Mouse (Mus musculus) liver, embryonic 13.5 days (tissue): ENCODE results near the gene Tekt5. TPM values are rescaled to one million over a fixed set of nuclear protein-coding genes. Genes with fewer than 3 reads are reported as not detected.
A peak's percentile ranks its signal among the peaks of the same experiment; 100 is the strongest.

Source experiments
- ATAC-seq: fragments of 200-750 bp; cut with Nextera tagmentation; 2 replicates; pipeline ENCODE4 v1.8.0; 2017; ENCODE audit warnings: low read depth, mild to moderate bottlenecking, moderate number of reproducible peaks, moderate library complexity
- DNase-seq: peaks from one replicate; pipeline ENCODE4 v3.0.0; 2022
- H3K27ac ChIP-seq: fragments of 300-500 bp; sonication (generic); 2 replicates; pipeline ENCODE4 v1.5.1; 2015; ENCODE audit warnings: moderate library complexity, mild to moderate bottlenecking, inconsistent platforms
- H3K27me3 ChIP-seq: fragments of 300-500 bp; sonication (generic); 2 replicates; pipeline ENCODE4 v1.6.1; 2015; ENCODE audit warnings: mild to moderate bottlenecking, inconsistent platforms
- H3K36me3 ChIP-seq: fragments of 300-500 bp; sonication (generic); 2 replicates; pipeline ENCODE4 v1.6.1; 2015; ENCODE audit warnings: mild to moderate bottlenecking, inconsistent platforms
- H3K4me1 ChIP-seq: fragments of 300-500 bp; sonication (generic); replicated peaks from 2 replicates; pipeline ENCODE4 v1.6.1; 2015; ENCODE audit warnings: inconsistent platforms
- H3K4me2 ChIP-seq: fragments of 300-500 bp; sonication (generic); 2 replicates; pipeline ENCODE4 v1.6.1; 2015; ENCODE audit warnings: inconsistent platforms, mild to moderate bottlenecking, moderate library complexity
- H3K4me3 ChIP-seq: fragments of 300-500 bp; sonication (generic); replicated peaks from 2 replicates; pipeline ENCODE4 v1.5.1; 2015; ENCODE audit warnings: mild to moderate bottlenecking, inconsistent platforms
- H3K9ac ChIP-seq: fragments of 300-500 bp; sonication (generic); 2 replicates; pipeline ENCODE4 v1.6.1; 2015; ENCODE audit warnings: mild to moderate bottlenecking, inconsistent platforms
- H3K9me3 ChIP-seq: fragments of 300-500 bp; sonication (generic); replicated peaks from 2 replicates; pipeline ENCODE4 v1.6.1; 2016; ENCODE audit warnings: inconsistent platforms
- WGBS: fragments of 180-500 bp; shearing (Covaris S2); methylation state at CpG from one replicate; pipeline ENCODE4 v1.1.7; 2015; ENCODE audit not compliant: insufficient replicate concordance; 5-methylcytosine and 5-hydroxymethylcytosine counted together
- polyA plus RNA-seq: library from polyadenylated mRNA; unstranded; fragments of >200 nt; fragmentation: Nextera tagmentation; extraction: Ambion mirVana; gene quantifications from 2 replicates; pipeline ENCODE4 v1.2.1, GENCODE M21; 2015

Tekt5 gene
- polyA plus RNA-seq, 1 experiment from 2014 or later: 0.08 TPM

DNA sequence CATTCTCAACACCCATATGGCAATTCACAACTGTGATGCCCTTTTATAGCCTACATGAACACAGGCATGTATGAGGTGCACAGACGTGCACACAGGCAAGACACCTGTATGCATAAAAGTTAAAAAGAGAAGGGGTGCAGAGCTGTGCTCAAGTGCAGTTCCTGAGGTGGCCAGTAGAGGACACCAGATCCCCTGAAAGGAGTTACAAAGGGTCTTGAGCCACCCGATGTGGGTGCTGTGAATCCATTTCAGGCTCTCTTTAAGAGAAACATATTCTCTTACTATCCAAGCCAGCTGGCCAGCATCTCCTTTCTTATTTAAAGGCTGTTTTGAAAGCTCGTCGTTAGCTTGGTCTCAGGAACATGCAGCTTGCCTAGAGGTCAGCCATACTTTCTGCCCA lies 21.6 kb upstream of the Tekt5 start:
- Histone ChIP-seq H3K27me3 (no peaks in the 10 kb centered on the region), H3K36me3 (peaks cover 88% of the 10 kb centered on the region), H3K9me3 (no peaks in the 10 kb centered on the region), H3K4me1 (peaks cover 10% of the 10 kb centered on the region), H3K9ac (no peak overlapping the region), H3K4me2 (no peak overlapping the region), H3K27ac (no peak overlapping the region), H3K4me3 (no peak overlapping the region)
- DNase-seq: no peak
- 75% methylated on average over 4 of the region's 4 CpGs for WGBS
- no peak for ATAC-seq

DNA sequence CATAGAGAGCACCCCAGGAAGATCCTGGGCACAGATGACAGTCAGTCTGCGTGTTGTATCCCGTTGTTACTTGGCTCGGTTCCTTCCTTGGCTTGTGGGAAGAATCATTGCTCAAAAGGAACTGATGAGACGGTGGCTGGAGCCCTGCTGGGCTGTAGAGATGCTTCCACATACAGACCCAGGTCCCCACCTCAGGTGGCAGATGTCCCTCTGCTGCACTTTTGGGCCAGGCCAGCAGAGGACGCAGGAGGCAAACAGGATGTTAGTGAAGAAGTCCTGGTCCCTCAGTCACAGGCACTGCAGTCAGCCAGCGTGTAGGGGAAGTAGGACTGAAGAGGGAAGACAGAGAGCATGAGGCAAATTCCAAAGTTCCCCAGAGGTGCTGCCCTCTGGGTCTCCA lies 20.7 kb upstream of the Tekt5 start:
- Histone ChIP-seq H3K4me3 (no peak overlapping the region), H3K9me3 (no peaks in the 10 kb centered on the region), H3K4me2 (no peak overlapping the region), H3K27ac (no peak overlapping the region), H3K36me3 (peaks cover 79% of the 10 kb centered on the region), H3K27me3 (no peaks in the 10 kb centered on the region), H3K9ac (no peak overlapping the region), H3K4me1 (peaks cover 17% of the 10 kb centered on the region)
- DNase-seq (no peak), ATAC-seq (no peak)
- WGBS: 69% methylated on average over 6 of the region's 6 CpGs

DNA sequence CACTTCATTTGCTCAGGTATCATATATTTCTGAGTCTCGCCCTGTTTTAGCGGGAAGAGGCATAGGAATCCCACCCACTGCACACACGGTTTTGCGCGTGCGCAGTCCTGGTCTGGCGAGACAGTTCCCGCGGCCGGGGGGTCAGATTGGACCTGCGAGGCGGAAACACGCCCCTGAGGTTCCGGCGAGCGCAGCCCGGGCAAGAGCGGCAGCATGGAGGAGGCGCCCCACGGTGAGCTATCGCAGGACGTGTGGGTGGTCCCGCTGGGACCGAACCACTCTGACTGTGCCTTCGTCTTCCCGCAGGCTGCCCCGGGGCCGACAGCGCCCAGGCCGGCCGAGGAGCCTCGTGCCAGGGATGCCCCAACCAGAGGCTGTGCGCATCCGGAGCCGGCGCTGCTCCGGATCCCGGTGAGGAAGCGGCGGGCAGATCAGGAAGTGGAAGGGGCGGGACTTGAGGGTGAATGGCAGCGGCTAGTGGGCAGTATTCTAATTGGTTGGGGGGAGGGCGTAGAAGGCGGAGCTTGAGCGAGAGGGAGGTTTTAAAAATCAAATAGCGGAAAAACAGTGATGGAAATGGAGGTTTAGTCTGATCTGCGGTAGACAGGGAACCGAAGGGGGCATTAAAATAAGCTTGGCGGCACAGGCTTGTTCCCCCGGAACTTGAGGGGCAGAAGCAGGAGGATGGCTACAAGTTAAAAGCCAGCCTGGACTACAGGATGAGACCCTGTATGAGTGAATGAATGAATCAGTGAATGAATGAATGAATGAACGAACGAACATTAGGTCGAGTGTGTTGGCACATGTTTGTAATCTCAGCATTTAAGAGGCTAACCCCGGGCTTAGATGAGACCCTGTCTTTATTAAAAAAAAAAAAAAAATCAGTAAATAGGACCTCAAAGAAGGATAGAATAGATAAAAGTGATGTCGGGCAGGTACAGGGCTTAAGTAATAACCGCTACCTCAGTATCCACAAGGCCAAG lies 16.8 kb upstream of the Tekt5 start, which contains the start of gene Nubp1:
TSS of gene Nubp1 (plus strand) at position 185 of the 983 bp plus-strand sequence.
- WGBS: 2% methylated on average over 56 of the region's 56 CpGs
- peak; percentile 93 for DNase-seq
- Histone ChIP-seq H3K27me3 (0 out of 2 replicates have a peak, but pooled peaks cover 3% of the 10 kb centered on the region), H3K4me3 (peak within 1 kb of the TSS; percentile 74), H3K36me3 (peaks cover 40% of the 10 kb centered on the region), H3K27ac (peak within 1 kb of the TSS; percentile 88), H3K9me3 (no peaks in the 10 kb centered on the region), H3K4me2 (peak within 1 kb of the TSS; percentile 75), H3K4me1 (peaks cover 20% of the 10 kb centered on the region), H3K9ac (peak within 1 kb of the TSS; percentile 80)
- peak; percentile 96 for ATAC-seq

DNA sequence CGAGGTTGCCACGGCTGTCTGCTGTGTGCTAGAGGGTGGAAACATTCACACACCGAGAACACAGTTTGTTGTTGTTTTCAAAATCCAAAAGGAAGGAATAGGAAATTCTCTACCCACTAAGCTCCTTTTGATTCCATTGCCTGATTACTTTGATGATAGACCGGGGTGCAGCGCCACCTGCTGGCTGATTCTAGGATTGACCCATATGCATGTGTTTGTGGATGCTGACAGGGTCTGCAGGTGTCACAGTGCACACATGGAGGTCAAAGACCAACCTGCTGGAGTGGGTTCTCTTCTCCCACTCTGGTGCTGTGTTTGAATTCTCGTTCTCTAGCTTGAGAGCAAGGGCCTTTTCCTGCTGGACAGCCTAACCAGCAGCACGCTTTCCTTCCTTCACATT lies 3.9 kb upstream of the Tekt5 start:
- Histone ChIP-seq H3K9ac (no peak overlapping the region), H3K36me3 (no peaks in the 10 kb centered on the region), H3K27ac (no peak overlapping the region), H3K4me1 (no peaks in the 10 kb centered on the region), H3K9me3 (no peaks in the 10 kb centered on the region), H3K4me3 (no peak overlapping the region), H3K27me3 (peaks cover 16% of the 10 kb centered on the region), H3K4me2 (no peak overlapping the region)
- peak; percentile 48 for DNase-seq
- no peak for ATAC-seq
- 34% methylated on average over 7 of the region's 7 CpGs for WGBS

DNA sequence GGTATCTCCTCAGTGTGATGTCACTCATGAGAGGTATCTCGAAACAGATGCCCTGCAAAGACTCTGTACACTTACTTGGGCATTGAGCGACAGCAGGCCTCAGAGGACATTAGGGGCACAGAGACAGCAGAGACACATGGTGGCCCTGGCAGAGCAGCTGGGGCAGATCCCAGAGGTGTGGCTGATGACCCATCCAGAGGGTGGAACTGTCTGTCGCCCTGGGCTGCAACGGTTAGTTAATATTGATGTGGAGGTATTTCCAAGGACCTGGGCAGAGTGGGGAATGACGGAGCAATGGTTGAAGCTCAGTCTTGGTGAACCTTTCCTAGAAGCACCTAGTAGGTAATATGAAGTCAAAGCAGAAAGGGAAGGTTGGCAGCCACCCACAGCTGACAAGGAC lies 3.5 kb upstream of the Tekt5 start:
- H3K4me1 ChIP-seq: no peaks in the 10 kb centered on the region
- ATAC-seq (no peak), DNase-seq (no peak)
- no peaks in the 10 kb centered on the region for H3K9me3 ChIP-seq
- 63% methylated on average over 5 of the region's 5 CpGs for WGBS
- H3K4me2 ChIP-seq: no peak overlapping the region
- no peak overlapping the region for H3K9ac ChIP-seq
- no peak overlapping the region for H3K4me3 ChIP-seq
- H3K27ac ChIP-seq: no peak overlapping the region
- H3K27me3 ChIP-seq: peaks cover 16% of the 10 kb centered on the region
- H3K36me3 ChIP-seq: no peaks in the 10 kb centered on the region

DNA sequence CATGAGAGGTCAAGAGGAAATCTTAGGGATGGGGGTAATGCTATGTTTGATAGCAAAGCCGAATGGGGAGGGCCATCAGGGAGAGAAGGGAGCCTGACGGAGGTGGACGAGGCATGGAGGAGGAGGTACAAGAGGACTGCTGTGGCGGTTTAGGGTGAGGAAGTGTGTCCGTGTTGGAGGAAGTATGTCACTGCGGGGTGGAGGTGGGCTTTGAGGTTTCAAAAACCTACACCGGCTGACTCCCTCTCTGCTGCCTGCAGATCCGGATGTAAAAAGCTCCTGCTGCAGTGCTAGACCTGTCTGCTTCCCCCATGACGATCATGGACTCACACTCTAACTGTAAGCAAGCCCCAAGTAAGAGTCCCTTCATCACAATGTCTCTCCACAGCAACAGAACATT lies 2.7 kb downstream of the Tekt5 start:
- DNase-seq (no peak), ATAC-seq (no peak)
- no peak overlapping the region for H3K4me3 ChIP-seq
- H3K9me3 ChIP-seq: no peaks in the 10 kb centered on the region
- H3K9ac ChIP-seq: no peak overlapping the region
- H3K27me3 ChIP-seq: peaks cover 16% of the 10 kb centered on the region
- H3K36me3 ChIP-seq: no peaks in the 10 kb centered on the region
- 31% methylated on average over 9 of the region's 9 CpGs for WGBS
- no peak overlapping the region for H3K27ac ChIP-seq
- H3K4me1 ChIP-seq: peaks cover 17% of the 10 kb centered on the region
- H3K4me2 ChIP-seq: no peak overlapping the region

DNA sequence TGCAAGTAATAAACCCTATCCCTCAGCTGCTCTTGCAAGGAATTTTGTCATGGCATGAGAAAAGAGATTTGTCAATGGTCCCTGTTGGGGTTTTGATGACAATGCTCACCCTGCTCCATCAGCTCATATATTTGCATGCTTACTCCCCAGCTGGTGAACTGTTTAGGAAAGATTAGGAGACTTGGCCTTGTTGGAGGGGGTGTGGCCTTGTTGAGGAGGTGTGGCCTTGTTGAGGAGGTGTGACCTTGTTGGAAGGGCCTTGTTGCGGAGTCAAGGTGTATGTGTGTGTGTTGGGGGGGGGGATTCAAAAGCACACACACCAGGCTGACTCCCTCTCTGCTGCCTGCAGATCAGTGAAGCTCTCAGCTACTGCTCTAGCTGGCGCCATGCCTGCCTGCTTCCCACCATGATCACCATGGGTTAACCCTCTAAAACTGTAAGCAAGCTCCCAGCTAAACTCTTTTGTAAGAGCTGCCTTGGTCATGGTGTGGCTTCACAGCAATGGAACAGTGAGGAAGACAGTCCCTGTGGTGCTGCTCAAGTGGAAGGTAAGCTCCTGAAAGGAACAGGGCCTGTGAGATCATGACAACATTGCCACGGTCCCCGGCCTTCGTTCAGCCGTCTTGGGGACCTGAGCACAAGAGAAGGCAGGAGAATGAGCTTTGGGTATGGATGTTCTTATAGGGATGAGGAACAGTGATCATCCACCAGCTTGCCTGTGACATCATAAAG lies 6.5 kb downstream of the Tekt5 start:
- ATAC-seq (peak; percentile 47), DNase-seq (peak; percentile 49)
- H3K9me3 ChIP-seq: no peaks in the 10 kb centered on the region
- WGBS: 86% methylated on average over 6 of the region's 6 CpGs
- H3K36me3 ChIP-seq: no peaks in the 10 kb centered on the region
- H3K27me3 ChIP-seq: no peaks in the 10 kb centered on the region; the same call in 1 of the 2 replicates
- H3K4me2 ChIP-seq: no peak overlapping the region; the same call in 1 of the 2 replicates
- H3K4me1 ChIP-seq: peaks cover 35% of the 10 kb centered on the region
- no peak overlapping the region for H3K4me3 ChIP-seq
- H3K9ac ChIP-seq: 0 out of 2 replicates have a peak overlapping the region, but pooled peaks have one; percentile 5
- peak overlapping the region; percentile 41; the same call in 1 of the 2 replicates for H3K27ac ChIP-seq

DNA sequence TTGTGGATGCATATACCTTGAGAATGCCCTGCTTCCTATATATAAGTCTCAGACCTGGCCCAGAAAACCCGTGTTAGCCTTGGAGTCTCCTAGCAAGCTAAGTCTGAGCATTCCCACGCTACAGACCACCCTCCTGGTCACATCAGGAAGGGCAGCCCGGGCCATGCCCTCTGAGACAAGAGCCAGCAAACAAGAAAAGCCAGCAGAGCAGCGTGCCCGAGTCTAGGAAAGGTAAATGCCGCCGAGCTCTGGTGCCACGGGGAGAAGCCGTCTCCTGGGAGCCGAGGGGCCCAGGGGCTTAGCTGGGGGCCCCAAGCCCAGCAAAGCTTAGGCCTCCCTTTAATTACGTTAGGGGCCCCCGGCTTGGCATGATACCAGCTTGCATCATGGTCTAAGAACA lies 10.0 kb downstream of the Tekt5 start:
- Histone ChIP-seq H3K27me3 (peaks cover 9% of the 10 kb centered on the region; the same call in 1 of the 2 replicates), H3K27ac (peak overlapping the region; percentile 62), H3K4me2 (peak overlapping the region; percentile 74; the same call in 1 of the 2 replicates), H3K4me1 (peaks cover 43% of the 10 kb centered on the region), H3K9me3 (no peaks in the 10 kb centered on the region), H3K9ac (peak overlapping the region; percentile 36; the same call in 1 of the 2 replicates), H3K4me3 (0 out of 2 replicates have a peak overlapping the region, but pooled peaks have one; percentile 3), H3K36me3 (no peaks in the 10 kb centered on the region)
- ATAC-seq (no peak), DNase-seq (no peak)
- 77% methylated on average over 12 of the region's 12 CpGs for WGBS

DNA sequence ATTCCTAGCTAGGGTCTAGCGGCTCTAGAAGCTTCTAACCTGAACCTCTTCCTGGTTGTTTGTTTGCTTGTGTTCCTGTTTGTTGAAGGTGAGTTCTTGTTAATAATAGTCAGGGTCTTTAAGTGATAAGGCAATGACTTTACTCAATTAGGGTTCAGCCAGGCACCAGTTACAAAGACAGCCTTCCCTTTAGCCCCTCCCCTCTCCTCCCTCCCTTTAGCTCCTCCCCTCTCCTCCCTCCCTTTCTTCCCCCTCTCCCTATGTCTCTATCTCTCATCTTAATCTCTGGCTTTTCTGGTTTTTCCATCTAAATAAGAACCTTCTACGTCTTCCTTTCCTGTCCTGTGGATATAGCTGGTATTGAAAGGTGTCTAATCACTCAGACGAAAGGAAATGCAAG lies 10.7 kb downstream of the Tekt5 start:
- DNase-seq (peak; percentile 29), ATAC-seq (peak; percentile 76)
- Histone ChIP-seq H3K9ac (peak overlapping the region; percentile 36), H3K4me3 (peak overlapping the region; percentile 47), H3K9me3 (no peaks in the 10 kb centered on the region), H3K4me1 (peaks cover 43% of the 10 kb centered on the region), H3K36me3 (no peaks in the 10 kb centered on the region), H3K27ac (peak overlapping the region; percentile 89), H3K4me2 (peak overlapping the region; percentile 74), H3K27me3 (peaks cover 9% of the 10 kb centered on the region; the same call in 1 of the 2 replicates)
- WGBS: 36% methylated on average over 3 of the region's 3 CpGs

DNA sequence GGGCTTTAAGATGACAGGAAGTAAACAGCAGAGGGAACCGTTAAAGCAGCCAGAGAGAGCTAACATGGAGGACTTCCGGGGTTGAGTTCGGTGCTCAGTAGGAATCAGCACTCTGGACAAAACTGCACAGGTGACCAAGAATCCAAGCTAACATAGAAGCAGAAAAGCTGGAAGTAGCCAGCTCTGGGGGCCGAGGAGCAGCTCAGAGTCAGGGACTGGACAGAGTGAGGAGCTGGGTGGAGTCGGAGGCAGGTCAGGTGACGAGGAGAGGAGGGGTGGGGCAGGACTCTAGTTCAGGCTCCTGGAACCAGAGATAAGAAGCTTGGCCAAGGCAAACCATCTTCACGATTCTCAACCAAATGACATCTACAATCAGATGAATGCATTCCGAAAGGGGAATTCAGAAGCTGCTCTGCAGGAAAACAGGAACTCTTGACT lies 11.2 kb downstream of the Tekt5 start:
- Histone ChIP-seq H3K9ac (peak overlapping the region; percentile 66), H3K4me1 (peaks cover 43% of the 10 kb centered on the region), H3K27ac (peak overlapping the region; percentile 89), H3K27me3 (peaks cover 9% of the 10 kb centered on the region; the same call in 1 of the 2 replicates), H3K4me2 (peak overlapping the region; percentile 74), H3K36me3 (no peaks in the 10 kb centered on the region), H3K9me3 (no peaks in the 10 kb centered on the region), H3K4me3 (peak overlapping the region; percentile 47)
- 4% methylated on average over 8 of the region's 8 CpGs for WGBS
- ATAC-seq (peak; percentile 99), DNase-seq (peak; percentile 75)

DNA sequence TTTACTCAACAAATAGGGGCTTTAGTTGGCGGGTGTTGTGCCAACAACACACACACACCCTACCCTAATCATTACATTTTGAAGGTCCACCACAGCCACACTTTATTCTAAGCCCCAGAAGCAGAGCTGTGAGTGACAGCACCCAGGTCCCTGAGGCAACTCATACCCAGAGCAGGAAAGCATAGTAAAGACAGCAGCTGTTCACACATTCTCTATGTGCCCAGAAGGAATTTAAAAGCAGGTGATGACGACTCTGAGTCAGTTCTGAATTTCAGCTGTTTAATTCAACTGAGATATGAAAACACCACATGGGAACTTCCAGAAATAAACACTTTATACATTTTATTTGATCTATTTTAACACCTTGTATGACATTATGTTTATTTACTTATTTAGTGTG lies 15.8 kb downstream of the Tekt5 start:
- 55% methylated on average over 2 of the region's 2 CpGs for WGBS
- Histone ChIP-seq H3K9me3 (no peaks in the 10 kb centered on the region), H3K4me1 (peaks cover 19% of the 10 kb centered on the region), H3K4me2 (no peak overlapping the region), H3K9ac (no peak overlapping the region), H3K4me3 (no peak overlapping the region), H3K27me3 (peaks cover 15% of the 10 kb centered on the region; the same call in 1 of the 2 replicates), H3K36me3 (no peaks in the 10 kb centered on the region), H3K27ac (no peak overlapping the region)
- ATAC-seq: no peak
- no peak for DNase-seq
